Mouse (Mus musculus): ENCODE results near the gene Ammecr1.

Ammecr1 gene

GRCm38 (mm10) chrX:142829267-142829666, 137.3 kb downstream of the Ammecr1 start:
- no peak for DNase-seq (ENCODE audit: low read depth)

GRCm38 (mm10) chrX:142828184-142828908, 138.2 kb downstream of the Ammecr1 start:
- DNase-seq (ENCODE audit: low read depth) = no peak

- DNase-seq (ENCODE audit: low read depth) = no peak
Measured at GRCm38 (mm10) chrX:142827644-142828043, 138.9 kb downstream of the Ammecr1 start.

DNA sequence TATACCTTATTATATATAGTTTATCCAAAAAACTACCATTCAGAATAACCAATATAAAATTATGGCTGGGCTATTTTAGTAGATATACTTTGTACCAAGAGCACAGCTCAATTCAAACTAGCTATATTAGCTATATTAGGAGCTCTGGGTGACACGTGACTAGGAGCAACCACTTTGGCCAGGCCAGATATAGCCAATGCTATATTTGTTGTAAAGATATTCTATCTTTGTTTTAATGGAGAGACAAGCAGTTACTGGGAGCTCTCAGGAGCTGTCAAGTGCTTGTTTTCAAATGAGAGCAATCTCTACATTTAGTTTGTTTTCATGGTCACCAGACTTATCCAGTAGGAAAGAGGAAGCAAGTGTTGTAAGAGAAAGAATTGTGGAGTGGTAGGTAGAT, 141.2 kb downstream of the Ammecr1 start:
- DNase-seq (ENCODE audit: low read depth) = no peak

- no peak for DNase-seq (ENCODE audit: low read depth)
Measured at GRCm38 (mm10) chrX:142821846-142822245, 144.7 kb downstream of the Ammecr1 start.

GRCm38 (mm10) chrX:142821239-142821638, 145.3 kb downstream of the Ammecr1 start:
- DNase-seq (ENCODE audit: low read depth) = no peak

GRCm38 (mm10) chrX:142818057-142818682, 148.4 kb downstream of the Ammecr1 start:
- no peak for DNase-seq (ENCODE audit: low read depth)

- DNase-seq (ENCODE audit: low read depth) = no peak
Measured at GRCm38 (mm10) chrX:142813146-142813545, 153.4 kb downstream of the Ammecr1 start.

- DNase-seq (ENCODE audit: low read depth) = no peak
Measured at GRCm38 (mm10) chrX:142808411-142808810, 158.1 kb downstream of the Ammecr1 start.

- no peak for DNase-seq (ENCODE audit: low read depth)
Measured at GRCm38 (mm10) chrX:142806620-142807061, 159.9 kb downstream of the Ammecr1 start.

- no peak for DNase-seq (ENCODE audit: low read depth)
Measured at GRCm38 (mm10) chrX:142806126-142806525, 160.4 kb downstream of the Ammecr1 start.

- DNase-seq (ENCODE audit: low read depth) = no peak
Measured at GRCm38 (mm10) chrX:142804596-142804995, 161.9 kb downstream of the Ammecr1 start.
